Mouse (Mus musculus) layer of hippocampus, adult 18-20 months (tissue): ENCODE results near the gene Gpr137. TPM values are rescaled to one million over a fixed set of nuclear protein-coding genes. Genes with fewer than 3 reads are reported as not detected.
"Not testable (repeated sequence)": the region's sequence is repeated elsewhere in the genome, so short reads cannot be mapped to it uniquely, and the experiment has no call there.

ENCODE experiments used
- DNase-seq, 2 experiments: peaks; one replicate each; pipeline ENCODE4 v3.0.0; 2022; ENCODE audit warnings: low spot score in 2 of 2
- microRNA-seq, 2 experiments: library from miRNA; unstranded; fragments of <30 nt; microRNA quantifications; one replicate each; pipeline ENCODE4 v1.2.0; 2021
- total RNA-seq, 2 experiments: library from RNA; stranded (reverse); gene quantifications; 2 replicates each; pipeline ENCODE4 v1.2.3; 2021

The Gpr137 gene
- total RNA-seq, 2 experiments from 2014 or later = 105 to 108 TPM

- DNase-seq = no peak
Observed at GRCm38 (mm10) chr19:6909021-6909420, 33.3 kb downstream of the Gpr137 start.

- DNase-seq = no peak
Observed at GRCm38 (mm10) chr19:6907811-6908540, 34.3 kb downstream of the Gpr137 start.

DNA sequence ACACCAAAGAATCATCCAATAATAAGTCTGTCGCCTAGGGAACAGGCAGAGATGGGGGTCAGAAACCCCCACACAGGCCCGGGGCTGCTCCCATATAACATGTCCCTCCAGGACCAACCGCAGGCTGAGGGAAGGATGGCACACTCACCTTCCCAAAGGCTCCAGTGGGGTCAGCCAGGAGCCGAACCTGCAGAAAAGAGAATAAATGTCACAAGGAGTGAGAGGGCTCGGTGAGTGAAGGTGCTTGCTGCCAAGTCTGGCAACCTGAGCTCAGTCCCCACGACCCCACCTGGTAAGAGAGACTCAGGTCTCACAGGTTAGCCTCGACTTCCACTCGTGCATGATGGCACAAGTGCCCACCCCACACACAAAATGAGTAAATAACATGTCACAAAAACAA lies 35.2 kb downstream of the Gpr137 start:
- DNase-seq = no peak

DNA sequence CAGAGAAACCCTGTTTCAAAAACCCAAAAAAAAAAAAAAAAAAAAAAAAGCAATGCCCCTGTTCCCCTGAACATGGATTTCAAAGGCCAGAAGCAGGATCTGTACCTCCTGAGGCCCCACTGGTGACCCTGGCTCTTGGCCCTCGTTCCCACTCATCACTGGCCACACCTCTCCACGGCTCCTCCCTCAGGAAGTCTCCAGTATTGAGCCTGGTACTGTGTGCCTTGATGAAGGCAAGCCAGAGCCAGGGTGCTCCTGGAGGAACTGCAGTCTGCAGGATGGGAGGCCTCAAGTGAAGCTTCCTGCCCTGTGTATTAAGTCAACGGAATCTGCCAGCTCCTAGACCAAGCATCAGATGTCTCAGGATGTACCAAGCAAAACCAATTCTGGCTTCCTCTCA lies 36.1 kb downstream of the Gpr137 start:
- no peak for DNase-seq

GRCm38 (mm10) chr19:6905498-6906159 lies 36.7 kb downstream of the Gpr137 start:
- no peak for DNase-seq

GRCm38 (mm10) chr19:6904846-6905245 lies 37.4 kb downstream of the Gpr137 start:
- no peak for DNase-seq

GRCm38 (mm10) chr19:6903031-6903430 lies 39.2 kb downstream of the Gpr137 start:
- no peak for DNase-seq

DNA sequence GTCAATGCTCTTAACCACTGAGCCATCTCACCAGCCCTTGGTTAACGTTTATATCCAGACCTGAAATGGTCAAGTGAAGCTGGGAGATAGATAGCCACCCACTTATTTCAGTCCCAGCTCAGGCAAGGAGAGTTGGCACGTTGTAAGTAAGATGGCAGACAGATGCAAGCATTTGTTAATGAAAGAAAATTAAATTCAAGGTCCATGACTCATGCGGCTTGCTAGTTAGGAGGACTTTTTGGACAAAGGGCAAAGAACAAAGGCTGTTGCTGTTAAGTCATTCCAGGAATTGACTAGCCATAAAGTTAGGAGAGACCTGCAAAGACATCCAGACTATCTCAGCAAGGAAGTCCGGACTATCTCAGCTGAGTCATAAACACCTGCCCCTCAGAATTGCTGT lies 42.6 kb downstream of the Gpr137 start:
- DNase-seq = no peak

DNA sequence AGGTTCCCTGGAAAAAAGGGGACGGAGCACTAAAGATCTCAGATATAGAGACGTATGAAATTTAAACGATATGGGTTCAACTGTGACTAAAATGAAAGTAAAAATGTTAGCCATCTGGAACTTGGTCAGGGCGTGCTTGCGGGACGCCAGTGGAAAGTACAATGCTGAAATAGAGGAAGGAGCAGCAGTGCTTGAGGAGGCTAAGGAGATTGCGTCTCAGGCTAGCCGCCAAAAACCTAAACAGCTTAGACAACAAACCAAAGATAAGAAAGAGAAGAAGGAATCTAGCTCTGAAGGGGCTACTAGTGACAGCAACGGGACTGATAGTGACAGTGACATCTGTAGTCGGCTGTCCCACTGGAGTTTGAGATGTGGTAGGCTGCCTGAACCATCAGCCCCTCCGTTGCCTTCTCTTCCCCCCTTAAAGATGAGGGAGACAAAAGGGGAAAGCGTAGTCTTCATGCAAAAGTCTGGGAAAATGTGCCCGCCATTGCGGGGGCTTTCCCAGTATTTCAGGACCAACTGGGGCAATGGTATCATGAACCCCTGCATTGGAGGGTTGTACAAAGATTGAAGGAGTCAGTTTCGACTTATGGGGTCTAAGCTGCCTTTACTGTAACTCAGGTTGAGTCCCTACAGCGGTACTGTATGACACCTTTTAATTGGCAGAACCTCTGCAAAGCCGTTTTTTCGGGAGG lies 46.5 kb downstream of the Gpr137 start:
- not testable (repeated sequence) for DNase-seq

- no peak for DNase-seq
Observed at GRCm38 (mm10) chr19:6893731-6894451, 48.4 kb downstream of the Gpr137 start.

DNA sequence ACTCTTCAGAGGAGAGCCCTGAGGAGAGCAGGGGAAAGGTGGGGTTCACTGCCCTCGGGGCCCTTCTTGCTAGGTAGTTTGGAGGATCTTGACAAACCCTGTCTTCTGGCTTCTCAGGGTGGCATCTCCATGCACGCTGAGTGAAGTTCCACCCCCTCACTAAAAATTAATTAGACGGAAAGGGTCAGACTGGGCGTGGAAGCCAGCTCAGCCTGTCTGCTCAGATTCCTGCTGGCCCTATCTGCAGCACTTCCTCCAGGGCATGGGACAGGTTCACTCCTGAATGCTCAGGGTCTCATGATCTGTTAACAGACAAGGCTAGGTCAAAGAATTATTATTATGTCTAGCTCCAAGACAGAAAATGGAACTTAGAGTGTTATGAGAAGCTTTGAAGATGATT lies 49.8 kb downstream of the Gpr137 start:
- DNase-seq = no peak

Small RNA genes lying within 50 kb of the gene (microRNA-seq; reads per million reads assigned to microRNA genes)
- gene Mir6990 = 6.0 to 6.2 reads per million in 2 experiments

Other genes starting within 250 kb of the Gpr137 start
- gene Rps6ka4, start 101.8 kb downstream of the Gpr137 start, total RNA-seq = 10 to 100 TPM; 36.2 to 43.7 TPM
- gene Ccdc88b, start 84.3 kb downstream of the Gpr137 start, total RNA-seq = 10 to 100 TPM; 13.8 to 16.1 TPM
- 10 to 100 TPM; 43.1 to 53.9 TPM for gene Trmt112, start 32.8 kb downstream of the Gpr137 start, total RNA-seq
- 100 to 1,000 TPM; 383 to 385 TPM for gene Prdx5, start 32.4 kb downstream of the Gpr137 start, total RNA-seq
- 10 to 100 TPM; 59.5 to 59.6 TPM for gene Esrra, start 20.7 kb downstream of the Gpr137 start, total RNA-seq
- gene Catsperz, start 17.1 kb downstream of the Gpr137 start, total RNA-seq = 10 to 100 TPM in 1 of 2 experiments, 1 to 10 TPM in 1; 8.2 to 12.6 TPM
- 10 to 100 TPM; 15.4 to 17.0 TPM for gene Kcnk4, start 8.0 kb downstream of the Gpr137 start, total RNA-seq
- gene Bad, start 619 bp downstream of the Gpr137 start, total RNA-seq = 10 to 100 TPM; 37.8 to 44.4 TPM
- 10 to 100 TPM; 60.8 to 61.9 TPM for gene Ppp1r14b, start 32.5 kb upstream of the Gpr137 start, total RNA-seq
- gene Plcb3, start 34.0 kb upstream of the Gpr137 start, total RNA-seq = 10 to 100 TPM; 13.3 to 14.4 TPM
- 10 to 100 TPM; 94.2 to 94.6 TPM for gene Fkbp2, start 38.0 kb upstream of the Gpr137 start, total RNA-seq
- gene Vegfb, start 45.2 kb upstream of the Gpr137 start, total RNA-seq = 10 to 100 TPM; 95.2 to 95.4 TPM
- 10 to 100 TPM; 24.7 to 27.9 TPM for gene Dnajc4, start 50.1 kb upstream of the Gpr137 start, total RNA-seq
- gene Nudt22, start 53.6 kb upstream of the Gpr137 start, total RNA-seq = 10 to 100 TPM; 12.7 to 14.0 TPM
- gene Trpt1, start 53.7 kb upstream of the Gpr137 start, total RNA-seq = 10 to 100 TPM; 17.2 to 17.8 TPM
- 1 to 10 TPM; 4.2 to 5.1 TPM for gene Fermt3, start 77.0 kb upstream of the Gpr137 start, total RNA-seq
- 100 to 1,000 TPM; 218 to 230 TPM for gene Stip1, start 97.5 kb upstream of the Gpr137 start, total RNA-seq
- 10 to 100 TPM; 22.9 to 23.7 TPM for gene Macrod1, start 114.3 kb upstream of the Gpr137 start, total RNA-seq
- gene Flrt1, start 163.2 kb upstream of the Gpr137 start, total RNA-seq = 10 to 100 TPM; 21.6 to 22.0 TPM